Mouse (Mus musculus): ENCODE results near the gene Eef1g.
"Not testable (repeated sequence)": the region's sequence is repeated elsewhere in the genome, so short reads cannot be mapped to it uniquely, and the experiment has no call there.

Eef1g gene

GRCm38 (mm10) chr19:8999223-8999622, 32.4 kb downstream of the Eef1g start:
- H3K36me3 ChIP-seq (ENCODE audit: control insufficient read depth, insufficient read depth, low read length, poor library complexity, severe bottlenecking) = no peaks in the 10 kb centered on the region; the same call in 1 of the 2 replicates
- no peaks in the 10 kb centered on the region for H3K27me3 ChIP-seq (ENCODE audit: control insufficient read depth, insufficient read depth, low read length, poor library complexity, severe bottlenecking)
- DNase-seq (ENCODE audit: low read depth, low spot score) = no peak

GRCm38 (mm10) chr19:9006915-9007314, 40.1 kb downstream of the Eef1g start:
- not testable (repeated sequence) for H3K27me3 ChIP-seq (ENCODE audit: control insufficient read depth, insufficient read depth, low read length, poor library complexity, severe bottlenecking); DNase-seq (ENCODE audit: low read depth, low spot score); H3K36me3 ChIP-seq (ENCODE audit: control insufficient read depth, insufficient read depth, low read length, poor library complexity, severe bottlenecking)

- H3K36me3 ChIP-seq (ENCODE audit: control insufficient read depth, insufficient read depth, low read length, poor library complexity, severe bottlenecking) = no peaks in the 10 kb centered on the region
- H3K27me3 ChIP-seq (ENCODE audit: control insufficient read depth, insufficient read depth, low read length, poor library complexity, severe bottlenecking) = no peaks in the 10 kb centered on the region
- DNase-seq (ENCODE audit: low read depth, low spot score) = no peak
Observed at GRCm38 (mm10) chr19:9019298-9019697, 52.5 kb downstream of the Eef1g start.

DNA sequence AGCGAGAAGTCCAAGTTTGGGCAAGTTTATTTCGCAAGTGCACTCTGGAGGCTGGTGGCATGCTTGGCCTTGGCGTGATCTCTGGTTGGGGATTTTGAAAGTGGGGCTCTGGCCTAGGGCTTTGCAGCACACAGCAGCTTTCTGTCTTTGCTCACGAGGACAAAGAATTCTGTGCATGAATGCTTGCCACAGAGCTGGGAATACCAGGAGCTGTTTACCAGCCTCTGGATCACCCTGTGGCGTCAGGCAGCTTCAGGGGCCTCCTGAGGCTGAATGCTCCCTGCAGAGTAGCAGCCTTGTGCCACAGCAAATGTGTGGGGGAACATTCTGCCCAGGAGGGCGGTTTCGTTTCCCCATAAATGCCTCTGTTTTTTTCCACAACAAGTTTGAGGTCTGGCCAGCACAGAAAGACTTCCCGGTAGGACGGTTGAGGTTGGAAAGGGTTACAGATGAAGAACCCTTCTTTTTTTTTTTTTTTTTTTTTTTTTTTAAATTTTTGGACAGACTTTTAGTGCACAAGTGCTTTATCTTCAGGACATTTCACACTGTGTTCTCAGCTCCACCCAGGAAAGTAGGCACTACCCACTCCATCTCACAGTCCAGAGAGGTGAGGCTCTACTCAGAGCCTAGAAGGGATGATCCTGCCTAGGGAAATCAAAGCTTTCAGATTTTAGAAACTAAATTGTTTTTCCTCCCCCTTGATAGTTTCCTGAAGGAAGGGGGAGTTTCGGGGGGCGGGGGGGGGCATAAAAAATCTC, 56.4 kb downstream of the Eef1g start:
- peak; percentile 72 for DNase-seq (ENCODE audit: low read depth, low spot score)
- no peaks in the 10 kb centered on the region for H3K27me3 ChIP-seq (ENCODE audit: control insufficient read depth, insufficient read depth, low read length, poor library complexity, severe bottlenecking)
- no peaks in the 10 kb centered on the region for H3K36me3 ChIP-seq (ENCODE audit: control insufficient read depth, insufficient read depth, low read length, poor library complexity, severe bottlenecking)

GRCm38 (mm10) chr19:9025562-9026257, 58.9 kb downstream of the Eef1g start:
- DNase-seq (ENCODE audit: low read depth, low spot score) = no peak

DNA sequence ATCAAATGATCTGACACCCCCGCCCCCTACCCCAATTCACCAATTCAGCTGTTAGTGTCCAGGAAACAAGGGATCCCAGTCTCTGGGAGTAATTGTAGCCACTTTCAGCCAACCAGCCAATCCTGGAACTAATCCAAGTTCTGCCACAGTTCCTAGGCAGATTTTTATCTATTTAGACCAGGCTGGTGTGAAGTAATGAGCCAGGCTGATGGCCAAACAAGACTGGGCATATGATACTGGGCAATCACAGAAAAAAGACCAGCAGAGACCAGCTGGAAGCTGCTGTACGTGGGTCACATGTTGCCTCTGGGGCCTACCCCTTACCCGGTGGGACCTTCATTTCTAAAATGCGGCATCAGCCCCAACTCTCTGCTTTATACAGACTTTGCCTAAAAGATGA, 59.8 kb downstream of the Eef1g start:
- DNase-seq (ENCODE audit: low read depth, low spot score) = no peak
- H3K27me3 ChIP-seq (ENCODE audit: control insufficient read depth, insufficient read depth, low read length, poor library complexity, severe bottlenecking) = no peaks in the 10 kb centered on the region
- H3K36me3 ChIP-seq (ENCODE audit: control insufficient read depth, insufficient read depth, low read length, poor library complexity, severe bottlenecking) = no peaks in the 10 kb centered on the region

More at GRCm38 (mm10) chr19:9025562-9026257, 58.9 kb downstream of the Eef1g start:
- Histone ChIP-seq H3K27me3 (ENCODE audit: control insufficient read depth, insufficient read depth, low read length, poor library complexity, severe bottlenecking) (no peaks in the 10 kb centered on the region), H3K36me3 (ENCODE audit: control insufficient read depth, insufficient read depth, low read length, poor library complexity, severe bottlenecking) (no peaks in the 10 kb centered on the region)

DNA sequence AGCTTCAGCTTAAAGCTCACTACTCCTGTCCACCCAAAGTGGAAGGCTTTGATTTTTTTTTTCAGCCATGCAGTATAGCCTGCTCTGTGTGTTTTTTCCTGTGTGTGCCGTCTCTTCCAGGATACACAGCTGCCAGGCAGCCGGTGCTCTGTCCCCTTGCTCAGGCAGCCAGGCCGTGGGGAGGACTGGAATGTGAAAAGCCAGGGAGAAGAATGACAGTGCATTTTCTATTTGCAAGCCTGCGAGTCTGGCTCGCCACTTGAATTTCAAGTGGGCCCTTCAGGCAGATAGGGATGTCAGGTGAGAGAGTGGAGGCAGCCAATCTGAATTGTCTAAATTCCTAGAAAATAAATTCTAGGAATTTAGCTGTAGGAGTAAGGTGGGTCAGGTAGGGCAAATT, 61.0 kb downstream of the Eef1g start:
- no peak for DNase-seq (ENCODE audit: low read depth, low spot score)
- H3K27me3 ChIP-seq (ENCODE audit: control insufficient read depth, insufficient read depth, low read length, poor library complexity, severe bottlenecking) = no peaks in the 10 kb centered on the region
- H3K36me3 ChIP-seq (ENCODE audit: control insufficient read depth, insufficient read depth, low read length, poor library complexity, severe bottlenecking) = no peaks in the 10 kb centered on the region
